In genomic region chr1:38511076-38511475, GRCm38 (mm10) we compare ENCODE assay signal across 14 mouse cellular contexts.
A peak's percentile ranks its signal among the peaks of the same experiment; 100 is the strongest.
DNase-seq lines count a peak whose midpoint lies in the region; ATAC-seq lines count a peak whose summit lies in the region.
"Had no signal": no experiment of that assay in that cellular context is flagged by ENCODE, and none has a peak within 500 bp of the region (broad histone marks: within the 10 kb centered on the region; RNA-seq: fewer than 3 reads in every experiment).

No protein-coding gene starts in this region.

- no peak overlapping the region for H3K4me2 ChIP-seq in hindbrain, embryonic 16.5 days (ENCODE audit: low read length)
- H3K4me2 ChIP-seq in embryonic facial prominence, embryonic 12.5 days (replicated peaks) = peak overlapping the region; percentile 22
- peak overlapping the region; percentile 19; the same call in 1 of the 2 replicates for H3K4me2 ChIP-seq in limb, embryonic 11.5 days (ENCODE audit: low read depth, severe bottlenecking)

- DNase-seq in embryo, embryonic 10 days (ENCODE audit: low spot score) = peak; percentile 47
- DNase-seq in embryo, embryonic 11 days = no peak
- no peak for DNase-seq in hindbrain, embryonic 10.5 days (ENCODE audit: low spot score)
- DNase-seq in limb, embryonic 11.5 days (ENCODE audit: low spot score) = no peak
- no peak for DNase-seq in ovary, postnatal 36 days (ENCODE audit: low spot score)
- DNase-seq in frontal cortex, adult 2 months (ENCODE audit: extremely low spot score in 1 of 2, low spot score in 1 of 2) = no peak
- DNase-seq: adrenal gland, adult 8-10 months; cerebellum, postnatal 25 days; left cerebral cortex, postnatal 4 days; lung, adult 2 months; thymus, adult 18-20 months had no signal

- ATAC-seq in hindbrain, embryonic 16.5 days = no peak
- ATAC-seq in embryonic facial prominence, embryonic 12.5 days (ENCODE audit: insufficient number of reproducible peaks, insufficient read depth, low FRiP score, low TSS enrichment) = no peak
- ATAC-seq in limb, embryonic 11.5 days (ENCODE audit: insufficient number of reproducible peaks, low FRiP score, low TSS enrichment, low read depth) = no peak
- ATAC-seq: Patski had no signal

- peaks cover 65% of the 10 kb centered on the region for H3K4me1 ChIP-seq in hindbrain, embryonic 10.5 days (replicated peaks)
- H3K4me1 ChIP-seq in hindbrain, embryonic 16.5 days (ENCODE audit: control insufficient read depth, insufficient read depth, low read depth, low read length) = peaks cover 25% of the 10 kb centered on the region
- peaks cover 30% of the 10 kb centered on the region for H3K4me1 ChIP-seq in embryonic facial prominence, embryonic 12.5 days
- H3K4me1 ChIP-seq in limb, embryonic 11.5 days (ENCODE audit: control insufficient read depth, insufficient read depth, low read length) = peaks cover 56% of the 10 kb centered on the region

- no peak overlapping the region for H3K9ac ChIP-seq in hindbrain, embryonic 16.5 days (ENCODE audit: low read depth, low read length)
- no peak overlapping the region for H3K9ac ChIP-seq in embryonic facial prominence, embryonic 12.5 days
- H3K9ac ChIP-seq in limb, embryonic 11.5 days (ENCODE audit: low read length) = no peak overlapping the region

- peaks cover 4% of the 10 kb centered on the region for H3K36me3 ChIP-seq in hindbrain, embryonic 10.5 days
- H3K36me3 ChIP-seq in hindbrain, embryonic 16.5 days (ENCODE audit: control insufficient read depth, insufficient read depth, low read length) = no peaks in the 10 kb centered on the region
- no peaks in the 10 kb centered on the region for H3K36me3 ChIP-seq in embryonic facial prominence, embryonic 12.5 days
- H3K36me3 ChIP-seq in limb, embryonic 11.5 days (ENCODE audit: control insufficient read depth, insufficient read depth, low read length) = no peaks in the 10 kb centered on the region

- H3K4me3 ChIP-seq in hindbrain, embryonic 10.5 days = no peak overlapping the region
- no peak overlapping the region for H3K4me3 ChIP-seq in hindbrain, embryonic 16.5 days (ENCODE audit: low read length)
- H3K4me3 ChIP-seq in embryonic facial prominence, embryonic 12.5 days = no peak overlapping the region
- no peak overlapping the region for H3K4me3 ChIP-seq in limb, embryonic 11.5 days (ENCODE audit: low read depth, low read length)

- H3K27me3 ChIP-seq in hindbrain, embryonic 10.5 days (ENCODE audit: insufficient read depth, poor library complexity, severe bottlenecking) = no peaks in the 10 kb centered on the region
- no peaks in the 10 kb centered on the region for H3K27me3 ChIP-seq in hindbrain, embryonic 16.5 days (replicated peaks; ENCODE audit: control insufficient read depth, insufficient read depth, low read length)
- H3K27me3 ChIP-seq in embryonic facial prominence, embryonic 12.5 days = no peaks in the 10 kb centered on the region
- no peaks in the 10 kb centered on the region for H3K27me3 ChIP-seq in limb, embryonic 11.5 days (ENCODE audit: control insufficient read depth, insufficient read depth, low read length)

- no peaks in the 10 kb centered on the region for H3K9me3 ChIP-seq in hindbrain, embryonic 10.5 days
- H3K9me3 ChIP-seq in hindbrain, embryonic 16.5 days (ENCODE audit: control insufficient read depth, low read length) = no peaks in the 10 kb centered on the region
- no peaks in the 10 kb centered on the region for H3K9me3 ChIP-seq in embryonic facial prominence, embryonic 12.5 days
- H3K9me3 ChIP-seq in limb, embryonic 11.5 days (ENCODE audit: control insufficient read depth, low read length) = no peaks in the 10 kb centered on the region

- 65% methylated on average over 5 of the region's 5 CpGs for WGBS in hindbrain, embryonic 10.5 days
- 49% methylated on average over 5 of the region's 5 CpGs for WGBS in hindbrain, embryonic 16.5 days
- 47% methylated on average over 5 of the region's 5 CpGs for WGBS in embryonic facial prominence, embryonic 12.5 days
- WGBS in limb, embryonic 11.5 days = 33% methylated on average over 5 of the region's 5 CpGs

- H3K27ac ChIP-seq in hindbrain, embryonic 10.5 days = peak overlapping the region; percentile 40; the same call in 1 of the 2 replicates
- H3K27ac ChIP-seq in hindbrain, embryonic 16.5 days (ENCODE audit: low read depth, low read length) = no peak overlapping the region
- H3K27ac ChIP-seq in embryonic facial prominence, embryonic 12.5 days = peak overlapping the region; percentile 65
- peak overlapping the region; percentile 84 for H3K27ac ChIP-seq in limb, embryonic 11.5 days (replicated peaks; ENCODE audit: low read depth, low read length)
